Mouse (Mus musculus) midbrain, postnatal 0 days (tissue): ENCODE measurements around the gene Fam162b. TPM values are rescaled to one million over a fixed set of nuclear protein-coding genes. Genes with fewer than 3 reads are reported as not detected.

Experiments
- ATAC-seq: fragments of 200-750 bp; cut with Nextera tagmentation; 2 replicates; pipeline ENCODE4 v1.8.0; 2017; ENCODE audit warnings: moderate number of reproducible peaks, mild to moderate bottlenecking, moderate TSS enrichment, moderate library complexity; ENCODE audit not compliant: low FRiP score
- DNase-seq: peaks from one replicate; pipeline ENCODE4 v3.0.0-alpha.2; 2015; ENCODE audit warnings: low spot score
- H3K27ac ChIP-seq: fragments of 300-500 bp; sonication (generic); 2 replicates; pipeline ENCODE4 v1.5.1; 2014; ENCODE audit warnings: low read depth, mild to moderate bottlenecking, low read length, mixed read lengths
- H3K27me3 ChIP-seq: fragments of 300-500 bp; sonication (generic); 2 replicates; pipeline ENCODE4 v1.6.1; 2014; ENCODE audit warnings: low read length, control low read depth, mixed read lengths; ENCODE audit not compliant: insufficient read depth
- H3K36me3 ChIP-seq: fragments of 300-500 bp; sonication (generic); 2 replicates; pipeline ENCODE4 v1.6.1; 2014; ENCODE audit warnings: low read length, control low read depth, mixed read lengths; ENCODE audit not compliant: insufficient read depth
- H3K4me1 ChIP-seq: fragments of 300-500 bp; sonication (generic); 2 replicates; pipeline ENCODE4 v1.6.1; 2014; ENCODE audit warnings: mild to moderate bottlenecking, control low read depth, antibody characterized with exemption, low read length, mixed read lengths; ENCODE audit not compliant: insufficient read depth
- H3K4me2 ChIP-seq: fragments of 300-500 bp; sonication (generic); 2 replicates; pipeline ENCODE4 v1.6.1; 2014; ENCODE audit warnings: low read depth, mild to moderate bottlenecking, low read length, mixed read lengths; ENCODE audit not compliant: poor library complexity, severe bottlenecking
- H3K4me3 ChIP-seq: fragments of 300-500 bp; sonication (generic); 2 replicates; pipeline ENCODE4 v1.5.1; 2014; ENCODE audit warnings: low read depth, mild to moderate bottlenecking, low read length, moderate library complexity
- H3K9ac ChIP-seq: fragments of 300-500 bp; sonication (generic); replicated peaks from 2 replicates; pipeline ENCODE4 v1.6.1; 2014; ENCODE audit warnings: mild to moderate bottlenecking, low read length, moderate library complexity, mixed read lengths; ENCODE audit not compliant: poor library complexity, severe bottlenecking
- H3K9me3 ChIP-seq: fragments of 300-500 bp; sonication (generic); 2 replicates; pipeline ENCODE4 v1.6.1; 2016; ENCODE audit warnings: low read length, control low read depth
- CTCF ChIP-seq: IDR thresholded peaks from 2 replicates; pipeline ENCODE4 v1.5.1; 2016; ENCODE audit warnings: antibody characterized with exemption, mild to moderate bottlenecking
- WGBS: fragments of 180-500 bp; shearing (Covaris S2); extraction: QIAGEN DNeasy Blood & Tissue Kit; methylation state at CpG from one replicate; pipeline ENCODE4 v1.1.7; 2014; 5-methylcytosine and 5-hydroxymethylcytosine counted together
- polyA plus RNA-seq: library from polyadenylated mRNA; unstranded; fragments of >200 nt; fragmentation: Nextera tagmentation; extraction: Ambion mirVana; gene quantifications from 2 replicates; pipeline ENCODE4 v1.2.1, GENCODE M21; 2015
- total RNA-seq: library from RNA; depleted of rRNA; stranded (reverse); fragments of >200 nt; gene quantifications from 2 replicates; pipeline ENCODE4 v1.2.3, GENCODE M21; 2014

Gene Fam162b
- total and polyA plus RNA-seq, 2 experiments from 2014 or later, result 1.8 TPM; not detected in 1

DNA sequence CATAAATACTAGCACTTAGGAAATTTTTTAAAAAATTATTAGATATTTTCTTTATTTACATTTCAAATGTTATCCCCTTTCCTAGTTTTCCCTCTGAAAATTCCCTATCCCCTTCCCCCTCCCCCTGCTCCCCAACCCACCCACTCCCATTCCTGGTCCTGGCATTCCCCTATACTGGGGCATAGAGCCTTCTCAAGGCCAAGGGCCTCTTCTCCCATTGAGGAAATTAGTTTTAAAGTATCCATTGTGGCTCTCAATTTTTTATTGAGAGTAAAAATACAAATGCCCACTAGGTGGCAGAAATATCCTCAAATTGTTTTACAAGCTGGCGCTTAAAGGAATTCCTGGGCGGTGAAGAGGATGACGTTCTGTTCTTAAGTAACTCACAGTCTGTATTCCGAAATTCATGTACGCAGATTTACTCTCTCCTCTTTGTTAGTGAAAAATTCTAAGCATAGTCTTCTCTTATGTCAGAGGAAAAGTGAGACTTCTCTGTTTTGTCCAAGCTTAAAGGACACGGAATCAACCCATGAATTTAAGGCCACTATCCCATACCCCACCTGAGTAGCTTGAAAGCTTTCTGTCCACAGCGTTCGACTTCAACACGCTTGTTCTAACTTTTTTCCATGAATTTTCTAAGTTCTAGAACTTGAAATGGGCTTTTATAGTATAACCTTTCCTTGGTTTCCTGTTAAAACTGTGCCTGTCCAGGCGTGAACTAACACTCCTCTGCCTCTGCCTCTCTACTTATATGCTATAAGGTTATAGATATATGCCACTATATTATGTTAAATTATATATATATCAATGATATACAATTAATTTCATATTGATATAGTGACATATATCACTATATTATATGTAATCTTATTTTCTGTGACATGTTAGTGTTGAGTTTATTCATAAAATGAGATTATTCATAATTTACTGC is 4.9 kb upstream of the Fam162b start:
- H3K36me3 ChIP-seq, result no peaks in the 10 kb centered on the region
- no peak overlapping the region for H3K27ac ChIP-seq
- no peaks in the 10 kb centered on the region for H3K9me3 ChIP-seq
- H3K9ac ChIP-seq, result no peak overlapping the region
- H3K27me3 ChIP-seq, result no peaks in the 10 kb centered on the region
- ATAC-seq (0 out of 2 replicates have a peak, but pooled peaks have one; percentile 36), DNase-seq (peak; percentile 82)
- H3K4me1 ChIP-seq, result peaks cover under 1% of the 10 kb centered on the region; the same call in 1 of the 2 replicates
- TF ChIP-seq CTCF, result peak; percentile 73
- no peak overlapping the region for H3K4me3 ChIP-seq
- peak overlapping the region; percentile 10 for H3K4me2 ChIP-seq
- WGBS, result 44% methylated on average over 10 of the region's 10 CpGs

DNA sequence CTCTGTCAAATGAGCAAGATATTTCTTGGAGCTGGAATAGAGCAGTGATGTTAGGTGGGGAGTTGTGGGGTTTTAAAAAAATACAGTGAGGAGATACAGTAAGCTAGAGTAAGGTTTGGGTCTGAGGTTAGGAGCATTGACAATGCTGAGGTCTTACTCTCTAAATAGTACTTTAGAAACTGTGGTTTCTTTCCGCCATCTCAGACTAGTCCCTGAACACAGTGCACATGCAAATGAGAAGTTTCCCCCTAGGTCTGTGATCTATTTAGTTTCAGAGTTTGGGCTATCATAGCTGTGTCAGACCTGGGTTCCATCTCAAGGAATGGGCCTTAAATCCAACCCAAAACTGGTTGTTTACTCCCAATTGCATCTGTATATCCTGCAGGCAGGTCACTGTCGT is 1.3 kb upstream of the Fam162b start:
- peaks cover 5% of the 10 kb centered on the region; the same call in 1 of the 2 replicates for H3K4me1 ChIP-seq
- H3K27ac ChIP-seq, result no peak overlapping the region
- no peak for TF ChIP-seq CTCF
- DNase-seq, result no peak
- ATAC-seq, result no peak
- H3K36me3 ChIP-seq, result no peaks in the 10 kb centered on the region
- H3K9ac ChIP-seq, result no peak overlapping the region
- no peak overlapping the region for H3K4me3 ChIP-seq
- H3K27me3 ChIP-seq, result peaks cover 4% of the 10 kb centered on the region; the same call in 1 of the 2 replicates
- no peak overlapping the region for H3K4me2 ChIP-seq
- WGBS, result 94% methylated on average over 2 of the region's 2 CpGs
- no peaks in the 10 kb centered on the region for H3K9me3 ChIP-seq

DNA sequence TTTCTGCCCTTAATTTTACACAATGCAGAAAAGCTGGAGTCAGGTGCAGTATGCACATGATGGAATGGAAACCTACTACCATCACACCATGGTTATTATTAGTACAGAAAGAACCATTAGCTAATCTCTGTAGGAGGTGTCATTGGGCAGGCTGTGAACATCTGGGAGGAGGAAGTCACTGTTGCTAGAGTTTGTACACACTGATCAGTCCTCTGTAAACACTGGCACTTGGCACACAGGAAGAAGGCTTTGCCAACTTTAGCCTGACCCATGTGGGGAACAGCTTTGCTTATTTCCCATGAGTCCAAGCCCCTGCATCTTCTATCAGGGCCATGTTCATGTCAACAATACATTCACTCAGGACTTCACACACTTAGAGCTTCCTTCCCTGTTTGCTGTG is 5.4 kb downstream of the Fam162b start:
- Histone ChIP-seq H3K9ac (no peak overlapping the region), H3K4me2 (no peak overlapping the region), H3K9me3 (no peaks in the 10 kb centered on the region), H3K4me3 (no peak overlapping the region), H3K36me3 (no peaks in the 10 kb centered on the region), H3K27me3 (peaks cover 4% of the 10 kb centered on the region; the same call in 1 of the 2 replicates), H3K27ac (no peak overlapping the region), H3K4me1 (0 out of 2 replicates have a peak, but pooled peaks cover under 1% of the 10 kb centered on the region)
- TF ChIP-seq CTCF, result no peak
- DNase-seq, result no peak
- no peak for ATAC-seq

DNA sequence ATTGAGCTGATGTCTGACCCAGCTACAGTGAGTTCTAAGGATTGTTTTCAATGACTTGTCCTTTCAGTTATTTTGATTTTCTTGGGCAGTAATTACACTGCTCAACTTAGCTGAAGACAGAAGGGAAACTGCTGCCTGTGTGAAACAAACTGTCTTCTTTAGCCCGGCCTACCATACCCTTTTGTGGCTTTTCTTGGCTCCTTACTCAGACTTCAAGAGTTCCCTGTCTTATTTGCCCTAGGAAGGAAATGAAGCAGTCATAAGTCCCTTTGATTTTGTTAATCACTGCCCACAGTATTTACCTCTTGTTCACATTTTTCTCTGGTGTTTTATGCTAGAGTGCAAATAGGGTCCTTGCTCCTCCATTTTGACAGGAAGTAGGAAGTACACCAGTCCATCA is 5.9 kb downstream of the Fam162b start:
- no peak overlapping the region for H3K9ac ChIP-seq
- 76% methylated on average over 1 of the region's 1 CpGs for WGBS
- DNase-seq, result no peak
- no peak for ATAC-seq
- no peaks in the 10 kb centered on the region for H3K4me1 ChIP-seq
- no peak overlapping the region for H3K27ac ChIP-seq
- no peaks in the 10 kb centered on the region for H3K27me3 ChIP-seq
- H3K4me3 ChIP-seq, result no peak overlapping the region
- TF ChIP-seq CTCF, result no peak
- H3K9me3 ChIP-seq, result no peaks in the 10 kb centered on the region
- no peak overlapping the region for H3K4me2 ChIP-seq
- H3K36me3 ChIP-seq, result no peaks in the 10 kb centered on the region

DNA sequence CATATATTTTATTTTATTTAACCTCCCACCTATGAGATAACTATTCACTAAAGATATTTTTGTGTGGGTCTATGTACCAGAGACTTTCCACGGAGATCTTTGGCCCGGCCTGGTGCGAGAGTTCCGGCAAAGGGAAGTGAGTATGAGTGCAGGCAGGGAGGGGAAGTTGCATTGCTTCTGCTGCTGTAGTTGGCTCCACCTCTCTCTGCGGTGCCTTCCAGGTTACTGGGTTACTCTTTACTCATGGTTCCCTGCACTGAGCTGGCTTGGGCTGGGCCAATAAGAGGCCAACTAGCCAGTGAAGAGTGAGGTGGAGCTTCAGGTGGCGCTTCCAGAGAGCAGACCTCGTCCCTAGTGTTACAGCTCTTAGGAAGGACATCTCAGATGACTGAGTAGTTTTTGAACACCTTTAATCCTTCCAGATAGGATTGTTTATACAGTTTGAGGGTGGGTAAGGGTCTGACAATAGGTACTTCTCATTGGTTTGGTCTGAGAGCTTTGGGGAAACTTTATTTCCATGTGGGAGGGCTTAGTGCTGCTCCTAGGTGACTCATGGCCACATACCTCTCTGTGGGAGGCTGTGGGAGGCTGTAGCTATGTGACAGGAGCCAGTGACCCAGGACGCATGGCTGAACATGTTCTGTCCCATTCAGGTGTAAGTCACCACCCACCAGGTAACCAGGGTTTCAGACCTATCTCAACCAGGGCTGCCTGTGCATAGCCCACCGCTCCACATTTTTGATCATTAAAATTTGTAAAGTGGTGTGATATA is 18.9 kb downstream of the Fam162b start:
- 85% methylated on average over 9 of the region's 9 CpGs for WGBS
- H3K27me3 ChIP-seq, result no peaks in the 10 kb centered on the region
- H3K4me1 ChIP-seq, result no peaks in the 10 kb centered on the region
- H3K4me3 ChIP-seq, result no peak overlapping the region
- DNase-seq (no peak), ATAC-seq (no peak)
- no peak overlapping the region for H3K27ac ChIP-seq
- no peaks in the 10 kb centered on the region for H3K36me3 ChIP-seq
- no peak for TF ChIP-seq CTCF
- H3K9ac ChIP-seq, result no peak overlapping the region
- H3K4me2 ChIP-seq, result no peak overlapping the region
- no peaks in the 10 kb centered on the region for H3K9me3 ChIP-seq
